Mouse (Mus musculus) myocyte (in vitro differentiated cells): ENCODE measurements around the gene Gm37240. TPM values are rescaled to one million over a fixed set of nuclear protein-coding genes. Genes with fewer than 3 reads are reported as not detected.

Source experiments
- H3K27me3 ChIP-seq: one replicate; pipeline ENCODE4 v1.6.1; 2011; ENCODE audit not compliant: control insufficient read depth, insufficient read depth, insufficient read length
- H3K36me3 ChIP-seq: one replicate; pipeline ENCODE4 v1.6.1; 2011; ENCODE audit not compliant: control insufficient read depth, insufficient read depth
- H3K4me2 ChIP-seq: one replicate; pipeline ENCODE4 v1.6.1; 2011; ENCODE audit warnings: low read depth, control low read depth
- H3K4me3 ChIP-seq: one replicate; pipeline ENCODE4 v1.5.1; 2011; ENCODE audit warnings: mild to moderate bottlenecking, control low read depth, moderate library complexity
- H3K79me2 ChIP-seq: one replicate; pipeline ENCODE4 v1.6.1; 2011; ENCODE audit not compliant: control insufficient read depth, insufficient read depth
- H3ac ChIP-seq: one replicate; pipeline ENCODE4 v1.6.1; 2011; ENCODE audit not compliant: control insufficient read depth, insufficient read length
- CEBPB ChIP-seq: IDR thresholded peaks from 2 replicates; pipeline ENCODE4 v1.6.1; 2011; ENCODE audit warnings: mild to moderate bottlenecking, moderate library complexity; ENCODE audit not compliant: poor library complexity, insufficient read depth, severe bottlenecking
- E2F4 ChIP-seq: IDR thresholded peaks from one replicate; pipeline ENCODE4 v1.6.1; 2011; ENCODE audit warnings: mild to moderate bottlenecking, control low read depth, moderate library complexity; ENCODE audit not compliant: insufficient read depth
- MAX ChIP-seq: IDR thresholded peaks from one replicate; pipeline ENCODE4 v1.6.1; 2011; ENCODE audit warnings: low read depth, mild to moderate bottlenecking, control low read depth
- MYOD1 ChIP-seq, 3 experiments: IDR thresholded peaks; one replicate each; pipeline ENCODE4 v1.6.1; 2011; ENCODE audit warnings: control low read depth in 2 of 3, low read depth in 2 of 3, mild to moderate bottlenecking in 2 of 3, moderate library complexity in 1 of 3; ENCODE audit not compliant: insufficient read length in 2 of 3, control insufficient read depth in 1 of 3
- MYOG ChIP-seq, 3 experiments: IDR thresholded peaks; one replicate each; pipeline ENCODE4 v1.6.1; 2011; ENCODE audit warnings: control low read depth in 2 of 3, low read depth in 2 of 3, mild to moderate bottlenecking in 2 of 3; ENCODE audit not compliant: insufficient read length in 2 of 3, control insufficient read depth in 1 of 3, insufficient read depth in 1 of 3
- POLR2A ChIP-seq: IDR thresholded peaks from one replicate; pipeline ENCODE4 v1.6.1; 2011; ENCODE audit warnings: low read depth, mild to moderate bottlenecking, control low read depth, moderate library complexity; ENCODE audit not compliant: insufficient read length
- POLR2AphosphoS2 ChIP-seq: IDR thresholded peaks from one replicate; pipeline ENCODE4 v1.6.1; 2011; ENCODE audit warnings: low read depth, control low read depth; ENCODE audit not compliant: insufficient read length
- REST ChIP-seq: IDR thresholded peaks from one replicate; pipeline ENCODE4 v1.6.1; 2011; ENCODE audit warnings: mild to moderate bottlenecking, control low read depth, moderate library complexity; ENCODE audit not compliant: insufficient read depth, insufficient read length
- SRF ChIP-seq: IDR thresholded peaks from one replicate; pipeline ENCODE4 v1.6.1; 2011; ENCODE audit warnings: low read depth; ENCODE audit not compliant: control insufficient read depth, insufficient read length
- TCF12 ChIP-seq: IDR thresholded peaks from one replicate; pipeline ENCODE4 v1.6.1; 2011; ENCODE audit warnings: mild to moderate bottlenecking, control low read depth; ENCODE audit not compliant: poor library complexity, insufficient read depth, severe bottlenecking
- TCF3 ChIP-seq: IDR thresholded peaks from one replicate; pipeline ENCODE4 v1.6.1; 2011; ENCODE audit warnings: low read depth, control low read depth; ENCODE audit not compliant: insufficient read length
- USF1 ChIP-seq: IDR thresholded peaks from one replicate; pipeline ENCODE4 v1.6.1; 2011; ENCODE audit warnings: low read depth, mild to moderate bottlenecking, control low read depth, moderate library complexity
- polyA plus RNA-seq: library from polyadenylated mRNA; unstranded; fragments of >200 nt; fragmentation: generic; extraction: Trizol; gene quantifications from one replicate; pipeline ENCODE4 v1.2.1, GENCODE M21; 2012; ENCODE audit warnings: missing spikeins

The Gm37240 gene
- polyA plus RNA-seq, 1 experiment: 8.7 TPM

DNA sequence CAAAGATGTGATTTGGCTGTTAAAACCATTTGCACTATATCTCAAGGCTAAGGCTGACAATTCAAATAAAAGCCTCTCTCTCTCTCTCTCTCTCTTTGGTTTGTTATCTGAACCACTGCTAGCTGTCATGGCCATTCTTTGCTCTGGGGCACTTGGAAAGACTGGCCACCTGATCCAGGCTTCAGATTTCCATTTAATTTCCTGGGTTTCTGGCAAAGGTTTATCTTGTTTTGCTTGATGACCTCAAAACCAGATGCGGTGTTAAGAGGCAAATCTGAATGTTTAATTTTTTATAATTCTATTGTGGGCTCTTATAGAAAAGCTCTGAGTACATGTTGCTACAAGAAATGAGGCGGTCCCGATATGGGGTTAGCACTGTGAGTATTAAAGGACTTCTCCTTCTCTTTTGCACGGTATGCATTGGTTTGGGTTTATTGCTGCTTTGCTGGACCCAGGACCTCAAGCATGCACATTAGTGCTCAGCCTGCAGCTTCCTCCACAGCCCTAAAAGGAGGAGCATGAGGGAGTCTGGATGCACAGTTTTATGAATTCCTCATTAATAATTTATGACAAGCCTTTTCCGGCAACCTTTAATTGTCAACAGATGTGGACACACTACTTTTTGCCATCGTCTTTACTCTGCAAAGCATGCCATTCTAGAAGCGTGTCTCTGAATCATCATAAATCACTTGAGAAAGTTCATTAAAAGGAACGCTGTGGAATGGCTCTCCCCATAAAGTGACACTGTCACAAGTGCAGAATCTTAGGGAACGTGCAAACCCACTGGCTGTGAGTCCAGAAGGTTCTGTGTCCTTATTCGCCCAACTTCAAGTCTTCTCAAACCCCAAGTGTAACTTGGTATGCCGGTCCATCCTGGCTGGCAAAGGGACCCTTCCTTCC, 351.4 kb downstream of the Gm37240 start:
- TF ChIP-seq REST (no peak), CEBPB (no peak), MAX (no peak), SRF (no peak), MYOD1 (IDR thresholded peaks at IDR 0.05; ENCODE audit: control insufficient read depth in 1 of 3, insufficient read length in 2 of 3, low read depth in 2 of 3) (no peak), USF1 (no peak), POLR2AphosphoS2 (no peak), MYOG (IDR thresholded peaks at IDR 0.05; ENCODE audit: control insufficient read depth in 1 of 3, insufficient read depth in 1 of 3, insufficient read length in 2 of 3, low read depth in 2 of 3) (no peak), TCF12 (no peak), POLR2A (no peak), TCF3 (no peak), E2F4 (no peak)
- Histone ChIP-seq H3K79me2 (no peaks in the 10 kb centered on the region), H3K4me3 (no peak overlapping the region), H3K36me3 (no peaks in the 10 kb centered on the region), H3K27me3 (no peaks in the 10 kb centered on the region), H3ac (no peak overlapping the region), H3K4me2 (no peak overlapping the region)

- Histone ChIP-seq H3K4me3 (no peak overlapping the region), H3ac (no peak overlapping the region), H3K27me3 (no peaks in the 10 kb centered on the region), H3K36me3 (no peaks in the 10 kb centered on the region), H3K4me2 (no peak overlapping the region), H3K79me2 (no peaks in the 10 kb centered on the region)
- TF ChIP-seq REST: no peak
- no peak for TF ChIP-seq MAX
- TF ChIP-seq TCF12: no peak
- TF ChIP-seq MYOD1 (IDR thresholded peaks at IDR 0.05; ENCODE audit: control insufficient read depth in 1 of 3, insufficient read length in 2 of 3, low read depth in 2 of 3): no peak
- TF ChIP-seq SRF: no peak
- TF ChIP-seq POLR2AphosphoS2: no peak
- no peak for TF ChIP-seq E2F4
- no peak for TF ChIP-seq POLR2A
- no peak for TF ChIP-seq CEBPB
- no peak for TF ChIP-seq MYOG (IDR thresholded peaks at IDR 0.05; ENCODE audit: control insufficient read depth in 1 of 3, insufficient read depth in 1 of 3, insufficient read length in 2 of 3, low read depth in 2 of 3)
- no peak for TF ChIP-seq TCF3
These were observed 352.3 kb downstream of the Gm37240 start for GRCm38 (mm10) chr3:85535042-85535441.

DNA sequence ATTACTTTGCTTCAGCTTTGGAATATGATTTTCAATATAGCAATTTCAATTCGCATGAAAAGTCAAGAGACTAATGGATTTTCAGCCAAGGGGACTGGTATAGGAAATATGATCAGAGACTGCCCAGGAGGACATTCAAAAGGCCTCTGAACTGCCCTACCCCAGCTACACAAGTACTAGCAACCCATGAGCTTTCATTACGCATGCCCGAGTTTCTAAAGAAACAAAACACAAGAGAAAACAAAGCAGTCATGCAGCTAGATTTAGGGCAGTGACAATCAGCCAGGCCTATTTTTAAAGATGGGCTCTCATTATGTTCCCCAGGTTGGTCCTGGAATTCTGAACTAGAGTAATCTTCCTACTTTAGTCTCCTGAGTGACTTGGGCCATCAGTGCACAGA, 354.9 kb downstream of the Gm37240 start:
- Histone ChIP-seq H3K36me3 (no peaks in the 10 kb centered on the region), H3K27me3 (peaks cover 5% of the 10 kb centered on the region), H3K4me2 (no peak overlapping the region), H3K4me3 (no peak overlapping the region), H3ac (no peak overlapping the region), H3K79me2 (no peaks in the 10 kb centered on the region)
- TF ChIP-seq MAX: no peak
- no peak for TF ChIP-seq SRF
- TF ChIP-seq MYOG (IDR thresholded peaks at IDR 0.05; ENCODE audit: control insufficient read depth in 1 of 3, insufficient read depth in 1 of 3, insufficient read length in 2 of 3, low read depth in 2 of 3): no peak
- TF ChIP-seq USF1: no peak
- no peak for TF ChIP-seq MYOD1 (IDR thresholded peaks at IDR 0.05; ENCODE audit: control insufficient read depth in 1 of 3, insufficient read length in 2 of 3, low read depth in 2 of 3)
- no peak for TF ChIP-seq POLR2AphosphoS2
- TF ChIP-seq E2F4: no peak
- TF ChIP-seq REST: no peak
- no peak for TF ChIP-seq TCF12
- TF ChIP-seq TCF3: no peak
- TF ChIP-seq CEBPB: no peak
- TF ChIP-seq POLR2A: no peak

DNA sequence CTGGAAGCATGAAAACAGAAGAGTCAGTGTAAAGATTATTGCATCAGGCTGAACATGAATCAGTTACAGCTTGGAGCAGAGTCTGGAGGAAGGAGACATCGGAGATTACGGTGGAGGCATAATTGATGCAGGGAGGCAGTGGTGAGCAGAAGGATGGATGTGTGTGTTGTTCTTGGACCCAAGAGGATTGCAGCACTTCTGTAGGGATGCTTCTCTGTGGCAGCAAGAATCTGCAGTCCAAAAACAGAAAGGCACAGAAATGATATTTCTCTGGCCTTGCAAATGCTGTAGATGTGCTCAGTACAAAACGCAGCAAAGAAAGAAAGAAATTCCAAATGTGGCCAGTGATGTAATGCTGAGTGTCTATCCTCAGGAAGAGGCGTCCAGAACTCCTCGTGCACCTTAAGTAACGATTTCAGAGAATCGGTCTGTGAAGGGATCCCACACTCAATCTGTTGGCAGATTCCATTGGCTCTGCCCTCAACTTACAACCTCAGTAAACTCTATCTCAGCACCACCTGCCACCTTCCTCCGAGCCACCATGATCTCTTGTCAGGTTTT, 356.6 kb downstream of the Gm37240 start:
- Histone ChIP-seq H3K4me2 (no peak overlapping the region), H3K79me2 (no peaks in the 10 kb centered on the region), H3ac (no peak overlapping the region), H3K27me3 (peaks cover 15% of the 10 kb centered on the region), H3K4me3 (no peak overlapping the region), H3K36me3 (no peaks in the 10 kb centered on the region)
- TF ChIP-seq MYOG (IDR thresholded peaks at IDR 0.05; ENCODE audit: control insufficient read depth in 1 of 3, insufficient read depth in 1 of 3, insufficient read length in 2 of 3, low read depth in 2 of 3) (no peak), POLR2AphosphoS2 (no peak), TCF3 (no peak)
